Mouse (Mus musculus): ENCODE results near the gene Fam178b. TPM values are rescaled to one million over a fixed set of nuclear protein-coding genes. Genes with fewer than 3 reads are reported as not detected.

Gene Fam178b
- polyA plus RNA-seq, 1 experiment from 2014 or later: 3.5 TPM

DNA sequence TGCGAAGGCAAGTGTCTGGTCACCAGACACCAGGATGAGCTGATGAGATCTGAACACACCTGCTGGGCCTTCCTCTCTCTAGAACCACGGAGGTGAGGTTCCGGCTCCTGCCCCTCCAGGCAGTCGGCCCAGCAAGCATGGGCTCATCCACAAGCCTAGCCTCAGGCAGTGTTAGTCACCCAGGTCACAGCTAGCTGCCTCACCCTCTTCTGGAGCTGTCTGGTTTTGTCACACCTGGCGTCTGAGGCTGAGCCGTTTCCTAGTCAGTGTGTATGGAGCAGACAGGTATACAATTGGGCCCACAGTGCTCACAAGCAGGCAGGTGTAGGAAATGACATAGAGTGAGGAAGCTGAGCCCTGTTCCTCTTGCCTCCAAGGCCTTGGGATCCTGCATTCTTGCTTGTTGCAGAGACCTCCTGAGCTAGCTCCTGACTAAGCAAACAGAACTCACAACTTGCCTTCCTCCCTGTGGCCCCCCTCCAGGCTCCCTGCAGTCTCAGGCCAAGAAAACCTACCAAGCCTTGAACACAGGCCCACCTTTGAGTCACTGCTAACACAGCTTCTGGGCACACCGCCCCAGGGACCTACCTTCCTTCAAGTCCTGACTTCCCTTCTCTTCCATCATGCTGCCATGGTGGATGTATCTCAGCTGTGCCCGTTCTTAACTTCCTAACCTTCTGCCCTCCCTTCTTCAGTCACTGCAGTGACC is 99.4 kb downstream of the Fam178b start:
- H3K4me1 ChIP-seq: peaks cover 54% of the 10 kb centered on the region
- H3K9ac ChIP-seq: no peak overlapping the region
- H3K27ac ChIP-seq (replicated peaks): no peak overlapping the region
- no peaks in the 10 kb centered on the region for H3K9me3 ChIP-seq (replicated peaks)
- no peaks in the 10 kb centered on the region for H3K36me3 ChIP-seq
- no peaks in the 10 kb centered on the region for H3K27me3 ChIP-seq
- no peak overlapping the region for H3K4me2 ChIP-seq (replicated peaks)
- 60% methylated on average over 8 of the region's 8 CpGs for WGBS
- no peak for ATAC-seq (ENCODE audit: insufficient number of reproducible peaks, low FRiP score, low TSS enrichment, low read depth)
- H3K4me3 ChIP-seq (replicated peaks): no peak overlapping the region

DNA sequence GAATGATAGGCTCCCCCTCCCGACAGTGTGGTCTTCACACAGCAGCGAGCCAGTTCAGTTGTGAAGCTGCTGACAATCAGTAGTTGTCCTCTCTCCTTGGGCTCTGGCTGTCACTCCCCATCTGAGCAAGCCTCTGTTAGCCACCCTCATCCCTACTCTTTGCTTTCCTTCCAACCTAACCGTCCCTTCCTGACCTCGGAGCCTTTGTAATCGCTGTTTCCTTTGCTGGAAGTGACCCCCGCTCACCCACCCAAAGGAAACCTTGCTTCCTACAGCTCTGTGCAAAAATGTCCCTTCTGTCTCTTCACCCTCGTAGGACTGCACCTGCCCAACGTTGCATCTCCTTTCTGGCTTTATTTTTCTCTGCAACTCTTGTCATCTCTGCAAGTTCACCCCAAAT is 100.8 kb downstream of the Fam178b start:
- H3K4me3 ChIP-seq (replicated peaks): no peak overlapping the region
- no peaks in the 10 kb centered on the region for H3K9me3 ChIP-seq (replicated peaks)
- ATAC-seq (ENCODE audit: insufficient number of reproducible peaks, low FRiP score, low TSS enrichment, low read depth): no peak
- H3K4me1 ChIP-seq: peaks cover 44% of the 10 kb centered on the region
- 0 out of 2 replicates have a peak overlapping the region, but pooled peaks have one; percentile 34 for H3K27ac ChIP-seq (replicated peaks)
- H3K27me3 ChIP-seq: no peaks in the 10 kb centered on the region
- H3K4me2 ChIP-seq (replicated peaks): no peak overlapping the region
- WGBS: 72% methylated on average over 8 of the region's 8 CpGs
- H3K9ac ChIP-seq: no peak overlapping the region
- no peaks in the 10 kb centered on the region for H3K36me3 ChIP-seq

DNA sequence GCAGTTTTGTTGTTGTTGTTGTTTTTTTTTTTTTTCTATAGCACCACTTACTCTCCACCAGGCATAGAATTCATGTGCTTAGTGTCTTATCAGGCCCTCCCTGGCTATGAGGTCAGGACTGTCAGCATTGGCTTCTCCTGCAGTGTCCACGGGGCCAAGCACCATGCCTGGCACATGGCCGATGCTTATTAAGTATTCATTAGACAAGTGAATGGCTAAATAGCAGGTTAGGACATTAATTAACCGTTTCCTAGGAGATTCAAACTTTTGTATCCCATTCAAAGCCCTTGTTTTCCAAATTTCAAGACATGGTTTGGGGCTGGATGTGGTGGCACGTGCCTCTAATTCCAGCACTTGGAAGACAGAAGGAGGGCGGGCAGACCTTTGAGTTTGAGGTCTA is 101.7 kb downstream of the Fam178b start:
- WGBS: 78% methylated on average over 5 of the region's 5 CpGs
- Histone ChIP-seq H3K9me3 (replicated peaks) (no peaks in the 10 kb centered on the region), H3K9ac (no peak overlapping the region), H3K27me3 (no peaks in the 10 kb centered on the region), H3K27ac (replicated peaks) (peak overlapping the region; percentile 91), H3K4me3 (replicated peaks) (no peak overlapping the region), H3K4me2 (replicated peaks) (no peak overlapping the region), H3K4me1 (peaks cover 50% of the 10 kb centered on the region), H3K36me3 (no peaks in the 10 kb centered on the region)
- ATAC-seq (ENCODE audit: insufficient number of reproducible peaks, low FRiP score, low TSS enrichment, low read depth): no peak

DNA sequence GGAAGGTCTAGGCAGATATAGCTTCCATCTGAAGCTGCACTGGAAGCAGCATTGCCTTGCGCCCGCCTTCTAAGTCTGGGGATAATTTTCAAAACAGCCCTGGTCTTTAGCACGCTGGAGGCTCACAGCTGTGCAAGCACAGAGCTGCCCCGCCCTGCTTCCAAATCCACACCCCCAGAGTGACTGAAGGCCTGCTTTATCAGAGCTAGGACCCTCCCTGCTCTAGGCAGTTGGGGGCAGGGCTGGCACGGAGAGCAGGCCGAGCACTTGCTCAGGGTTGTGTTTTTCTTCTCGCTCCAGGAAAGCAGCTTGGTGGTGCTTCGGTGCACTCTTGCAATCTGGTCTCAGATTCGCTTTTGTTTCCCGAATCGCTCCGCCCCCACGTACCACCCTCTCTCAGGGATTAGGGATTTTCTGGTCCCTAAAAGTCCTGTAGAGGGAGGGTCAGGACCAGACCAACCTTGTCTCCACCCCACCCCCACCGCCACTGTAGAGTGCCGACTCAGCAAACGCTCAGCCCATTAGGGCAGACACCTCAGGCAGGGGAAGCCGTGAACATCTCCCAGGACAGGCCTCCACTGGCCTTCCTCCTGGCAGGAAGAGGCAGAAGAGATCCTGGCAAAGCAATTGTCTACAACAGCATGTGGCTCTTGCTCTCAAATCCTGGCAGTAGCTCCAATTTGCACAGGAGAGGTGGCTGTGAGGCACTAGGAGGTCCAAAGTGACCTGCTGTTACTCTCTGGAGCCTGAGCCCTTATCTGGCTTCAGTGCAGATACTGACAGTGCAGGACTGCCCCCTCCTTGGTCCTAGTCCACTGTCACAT is 102.4 kb downstream of the Fam178b start:
- H3K4me3 ChIP-seq (replicated peaks): peak overlapping the region; percentile 20
- peaks cover 57% of the 10 kb centered on the region for H3K4me1 ChIP-seq
- H3K9ac ChIP-seq: 0 out of 2 replicates have a peak overlapping the region, but pooled peaks have one; percentile 16
- H3K36me3 ChIP-seq: no peaks in the 10 kb centered on the region
- no peaks in the 10 kb centered on the region for H3K9me3 ChIP-seq (replicated peaks)
- 2% methylated on average over 17 of the region's 17 CpGs for WGBS
- ATAC-seq (ENCODE audit: insufficient number of reproducible peaks, low FRiP score, low TSS enrichment, low read depth): peak; percentile 88
- no peaks in the 10 kb centered on the region for H3K27me3 ChIP-seq
- peak overlapping the region; percentile 52 for H3K4me2 ChIP-seq (replicated peaks)
- peak overlapping the region; percentile 91 for H3K27ac ChIP-seq (replicated peaks)

DNA sequence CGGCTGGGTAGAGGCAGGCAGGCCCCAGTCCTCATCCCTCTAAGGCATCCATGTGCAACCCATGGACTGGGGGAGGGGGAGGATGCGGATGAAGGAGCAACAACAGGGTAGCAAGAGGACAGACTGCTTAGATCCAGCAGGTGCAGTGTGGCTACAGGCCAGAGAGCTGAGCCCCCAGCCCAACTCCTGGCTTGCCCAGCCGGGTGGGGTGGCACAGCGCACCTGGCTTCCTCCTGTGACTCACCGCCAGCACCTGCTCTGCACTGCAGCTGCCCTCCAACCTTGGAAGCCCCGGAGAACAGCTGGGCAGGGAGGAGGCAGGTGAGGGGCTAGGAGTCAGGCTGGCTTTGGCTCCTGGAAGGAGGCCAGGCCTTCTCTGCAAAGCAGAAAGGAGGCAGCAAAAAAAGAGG is 103.0 kb downstream of the Fam178b start:
- Histone ChIP-seq H3K36me3 (no peaks in the 10 kb centered on the region), H3K4me2 (replicated peaks) (peak overlapping the region; percentile 52), H3K27ac (replicated peaks) (peak overlapping the region; percentile 91), H3K4me3 (replicated peaks) (peak overlapping the region; percentile 20), H3K4me1 (peaks cover 62% of the 10 kb centered on the region), H3K9ac (no peak overlapping the region), H3K9me3 (replicated peaks) (no peaks in the 10 kb centered on the region), H3K27me3 (no peaks in the 10 kb centered on the region)
- 13% methylated on average over 6 of the region's 6 CpGs for WGBS
- peak; percentile 52 for ATAC-seq (ENCODE audit: insufficient number of reproducible peaks, low FRiP score, low TSS enrichment, low read depth)

DNA sequence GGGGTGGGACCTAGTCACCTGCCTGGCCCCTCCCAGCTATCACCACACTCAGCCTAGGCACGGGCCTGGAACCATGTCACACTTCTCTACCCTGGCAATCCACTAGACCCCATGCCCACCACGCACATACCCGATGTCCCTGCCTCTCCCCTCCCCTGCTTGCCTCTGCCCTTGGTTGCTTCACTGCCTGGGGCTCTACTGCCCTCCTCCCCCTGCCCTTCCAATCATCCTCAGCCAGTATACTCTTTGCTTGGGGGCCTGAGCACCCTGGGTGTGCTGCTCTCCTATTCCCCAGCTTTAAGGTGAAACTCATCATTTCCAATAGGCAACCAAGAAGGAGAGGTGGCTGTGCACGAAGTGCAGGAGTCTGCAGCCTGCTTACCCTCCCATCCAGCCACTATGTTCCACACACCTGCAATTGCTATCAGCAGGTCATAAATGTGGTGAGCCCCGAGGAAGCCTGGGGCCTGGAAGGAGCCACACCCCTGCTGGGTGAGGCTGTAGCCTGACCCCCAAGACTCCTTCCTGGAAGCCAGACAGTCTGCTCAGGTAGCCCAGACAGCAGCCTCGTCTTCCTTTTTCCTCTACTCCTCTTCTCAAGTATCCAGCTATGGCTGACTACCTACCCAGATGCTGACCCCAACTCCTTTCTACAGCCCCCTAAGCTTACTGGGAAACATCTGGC is 105.8 kb downstream of the Fam178b start:
- no peaks in the 10 kb centered on the region for H3K36me3 ChIP-seq
- no peak overlapping the region for H3K27ac ChIP-seq (replicated peaks)
- WGBS: 66% methylated on average over 6 of the region's 6 CpGs
- H3K4me3 ChIP-seq (replicated peaks): no peak overlapping the region
- no peak for ATAC-seq (ENCODE audit: insufficient number of reproducible peaks, low FRiP score, low TSS enrichment, low read depth)
- no peaks in the 10 kb centered on the region for H3K9me3 ChIP-seq (replicated peaks)
- no peak overlapping the region for H3K4me2 ChIP-seq (replicated peaks)
- H3K27me3 ChIP-seq: no peaks in the 10 kb centered on the region
- peaks cover 83% of the 10 kb centered on the region for H3K4me1 ChIP-seq
- no peak overlapping the region for H3K9ac ChIP-seq

DNA sequence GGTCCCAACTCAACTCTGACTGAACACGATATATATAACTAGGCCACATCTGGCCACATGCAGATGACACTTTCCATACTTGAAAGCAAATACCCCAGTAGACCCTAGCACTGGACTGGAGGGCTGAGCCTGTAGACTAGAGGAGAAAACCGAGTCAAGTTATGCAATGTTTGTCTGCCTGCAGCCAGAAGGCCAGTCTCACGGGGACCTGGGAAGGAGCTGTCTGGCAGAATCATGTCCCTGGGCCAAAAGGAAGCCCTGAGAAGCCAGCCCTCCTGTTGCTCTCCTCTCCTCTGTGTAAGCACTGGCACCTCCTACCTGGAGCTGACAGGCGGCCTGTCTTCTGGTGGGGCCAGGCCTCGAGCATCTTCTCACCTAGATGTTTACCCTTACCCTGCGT is 107.6 kb downstream of the Fam178b start:
- Histone ChIP-seq H3K27me3 (no peaks in the 10 kb centered on the region), H3K27ac (replicated peaks) (no peak overlapping the region; the same call in 1 of the 2 replicates), H3K4me1 (peaks cover 70% of the 10 kb centered on the region), H3K4me2 (replicated peaks) (no peak overlapping the region), H3K36me3 (no peaks in the 10 kb centered on the region), H3K4me3 (replicated peaks) (no peak overlapping the region), H3K9ac (no peak overlapping the region), H3K9me3 (replicated peaks) (no peaks in the 10 kb centered on the region)
- no peak for ATAC-seq (ENCODE audit: insufficient number of reproducible peaks, low FRiP score, low TSS enrichment, low read depth)
- 51% methylated on average over 6 of the region's 6 CpGs for WGBS

DNA sequence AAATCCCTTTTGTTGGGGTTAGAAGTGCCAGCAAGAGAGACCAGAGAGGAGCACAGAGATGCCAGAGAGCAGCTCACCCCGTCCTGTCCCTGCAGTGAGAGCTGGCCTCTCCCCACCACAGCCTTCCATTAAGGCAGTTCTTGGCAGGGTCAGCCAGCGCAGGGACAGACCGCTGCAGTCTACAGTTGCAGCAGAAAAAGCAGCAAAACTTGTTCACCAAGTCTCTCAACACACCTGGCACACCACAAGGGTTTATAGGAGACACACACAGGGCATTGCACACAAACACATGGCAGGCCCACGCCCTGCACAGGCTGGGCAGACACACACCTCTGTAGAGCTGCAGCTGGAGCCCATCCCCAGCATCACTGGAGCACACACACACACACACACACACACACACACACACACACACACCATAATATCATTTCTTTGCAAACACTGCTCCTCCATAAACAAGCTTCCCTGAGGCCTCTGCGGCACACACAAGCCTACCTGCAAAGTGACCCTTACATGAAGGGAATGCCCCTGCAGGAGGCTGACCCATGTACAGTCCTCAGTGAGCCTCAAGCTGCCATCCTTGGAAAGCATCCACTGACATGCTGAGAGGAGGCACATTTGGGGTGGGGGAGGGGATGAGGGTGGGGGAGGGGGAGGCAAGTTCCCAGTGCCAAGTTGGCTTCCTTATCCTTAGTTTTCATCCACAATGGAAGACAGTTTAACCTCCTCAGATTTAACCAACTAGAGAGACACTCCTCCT is 108.6 kb downstream of the Fam178b start:
- Histone ChIP-seq H3K4me1 (peaks cover 70% of the 10 kb centered on the region), H3K9ac (no peak overlapping the region), H3K4me2 (replicated peaks) (no peak overlapping the region), H3K27ac (replicated peaks) (peak overlapping the region; percentile 65), H3K4me3 (replicated peaks) (no peak overlapping the region), H3K9me3 (replicated peaks) (no peaks in the 10 kb centered on the region), H3K36me3 (no peaks in the 10 kb centered on the region), H3K27me3 (no peaks in the 10 kb centered on the region)
- 58% methylated on average over 5 of the region's 5 CpGs for WGBS
- no peak for ATAC-seq (ENCODE audit: insufficient number of reproducible peaks, low FRiP score, low TSS enrichment, low read depth)

DNA sequence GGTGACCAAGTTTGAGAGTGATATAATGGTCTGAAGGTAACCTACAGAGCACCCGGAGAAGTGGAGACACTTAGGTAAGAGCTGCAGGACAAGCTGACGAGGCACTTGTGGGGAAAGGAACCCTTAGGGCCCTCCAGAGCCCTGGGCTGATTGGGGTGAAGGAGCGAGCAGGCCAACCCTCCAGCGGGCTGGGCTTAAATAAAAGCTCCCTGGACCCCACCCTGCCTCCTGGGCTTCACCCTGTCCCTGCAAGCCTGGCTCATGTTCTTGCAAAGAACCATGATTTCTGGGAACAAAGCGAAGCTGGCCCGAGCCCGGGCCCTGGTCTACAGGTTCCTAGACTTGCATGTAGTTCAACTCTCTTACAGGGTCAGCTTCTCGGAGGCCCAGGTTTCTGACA is 109.5 kb downstream of the Fam178b start:
- 64% methylated on average over 8 of the region's 8 CpGs for WGBS
- no peak for ATAC-seq (ENCODE audit: insufficient number of reproducible peaks, low FRiP score, low TSS enrichment, low read depth)
- Histone ChIP-seq H3K4me1 (peaks cover 73% of the 10 kb centered on the region), H3K4me3 (replicated peaks) (no peak overlapping the region), H3K4me2 (replicated peaks) (no peak overlapping the region), H3K9ac (no peak overlapping the region), H3K9me3 (replicated peaks) (no peaks in the 10 kb centered on the region), H3K27me3 (no peaks in the 10 kb centered on the region), H3K36me3 (no peaks in the 10 kb centered on the region), H3K27ac (replicated peaks) (peak overlapping the region; percentile 65)

DNA sequence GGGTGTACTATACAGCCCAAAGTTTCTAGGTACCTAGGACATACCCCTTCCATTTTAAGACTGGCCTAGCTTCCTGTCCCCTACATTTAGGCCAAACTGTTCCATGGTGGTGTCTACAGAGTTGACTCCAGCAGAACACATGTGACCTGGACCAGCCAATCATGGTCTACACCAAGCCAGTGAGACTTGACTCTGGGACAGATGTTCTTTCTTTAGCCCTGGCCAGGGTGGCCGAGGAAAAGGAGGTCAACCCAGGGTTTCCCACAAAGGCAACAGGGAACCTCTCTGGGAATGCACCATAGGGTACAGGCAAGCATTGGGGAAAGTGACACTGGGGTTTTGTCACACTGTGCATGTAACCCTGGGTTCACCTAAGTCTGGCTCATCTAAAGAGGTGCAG is 110.3 kb downstream of the Fam178b start:
- no peak for ATAC-seq (ENCODE audit: insufficient number of reproducible peaks, low FRiP score, low TSS enrichment, low read depth)
- WGBS: 59% methylated on average over 1 of the region's 1 CpGs

More for the DNA sequence above, 110.3 kb downstream of the Fam178b start:
- H3K36me3 ChIP-seq: no peaks in the 10 kb centered on the region
- no peaks in the 10 kb centered on the region for H3K9me3 ChIP-seq (replicated peaks)
- no peak overlapping the region for H3K27ac ChIP-seq (replicated peaks)
- H3K27me3 ChIP-seq: no peaks in the 10 kb centered on the region
- peaks cover 82% of the 10 kb centered on the region for H3K4me1 ChIP-seq
- H3K9ac ChIP-seq: no peak overlapping the region
- H3K4me3 ChIP-seq (replicated peaks): no peak overlapping the region
- H3K4me2 ChIP-seq (replicated peaks): no peak overlapping the region
